Mouse (Mus musculus) heart, embryonic 13.5 days (tissue): ENCODE results near the gene Sox12. TPM values are rescaled to one million over a fixed set of nuclear protein-coding genes. Genes with fewer than 3 reads are reported as not detected.

ENCODE experiments used
- ATAC-seq: fragments of 200-750 bp; cut with Nextera tagmentation; 2 replicates; pipeline ENCODE4 v1.8.0; 2017; ENCODE audit warnings: moderate TSS enrichment; ENCODE audit not compliant: insufficient number of reproducible peaks, low FRiP score, low TSS enrichment; ENCODE audit errors: extremely low read depth
- H3K27ac ChIP-seq: fragments of 300-500 bp; sonication (generic); replicated peaks from 2 replicates; pipeline ENCODE4 v1.5.1; 2015; ENCODE audit warnings: moderate library complexity, mild to moderate bottlenecking, inconsistent platforms
- H3K27me3 ChIP-seq: fragments of 300-500 bp; sonication (generic); replicated peaks from 2 replicates; pipeline ENCODE4 v1.6.1; 2015; ENCODE audit warnings: mild to moderate bottlenecking, inconsistent platforms
- H3K36me3 ChIP-seq: fragments of 300-500 bp; sonication (generic); 2 replicates; pipeline ENCODE4 v1.6.1; 2015; ENCODE audit warnings: mild to moderate bottlenecking, inconsistent platforms
- H3K4me1 ChIP-seq: fragments of 300-500 bp; sonication (generic); 2 replicates; pipeline ENCODE4 v1.6.1; 2015; ENCODE audit warnings: inconsistent platforms
- H3K4me2 ChIP-seq: fragments of 300-500 bp; sonication (generic); 2 replicates; pipeline ENCODE4 v1.6.1; 2015; ENCODE audit warnings: inconsistent platforms, mild to moderate bottlenecking, moderate library complexity
- H3K4me3 ChIP-seq: fragments of 300-500 bp; sonication (generic); 2 replicates; pipeline ENCODE4 v1.5.1; 2015; ENCODE audit warnings: moderate library complexity, mild to moderate bottlenecking, inconsistent platforms
- H3K9ac ChIP-seq: fragments of 300-500 bp; sonication (generic); 2 replicates; pipeline ENCODE4 v1.6.1; 2015; ENCODE audit warnings: inconsistent platforms, mild to moderate bottlenecking, moderate library complexity
- H3K9me3 ChIP-seq: fragments of 300-500 bp; sonication (generic); 2 replicates; pipeline ENCODE4 v1.6.1; 2016; ENCODE audit warnings: inconsistent platforms
- WGBS: fragments of 180-500 bp; shearing (Covaris S2); methylation state at CpG from one replicate; pipeline ENCODE4 v1.1.7; 2015; ENCODE audit warnings: mixed read lengths; 5-methylcytosine and 5-hydroxymethylcytosine counted together
- polyA plus RNA-seq: library from polyadenylated mRNA; unstranded; fragments of >200 nt; fragmentation: Nextera tagmentation; extraction: Ambion mirVana; gene quantifications from 2 replicates; pipeline ENCODE4 v1.2.1, GENCODE M21; 2015

Sox12 gene
- polyA plus RNA-seq, 1 experiment from 2014 or later = 8.2 TPM

GRCm38 (mm10) chr2:152399122-152399542, 1.3 kb upstream of the Sox12 start:
- Histone ChIP-seq H3K27ac (peak overlapping the region; percentile 99), H3K4me3 (peak overlapping the region; percentile 89), H3K36me3 (peaks cover 11% of the 10 kb centered on the region), H3K27me3 (no peaks in the 10 kb centered on the region), H3K9me3 (no peaks in the 10 kb centered on the region), H3K4me1 (peaks cover 33% of the 10 kb centered on the region), H3K4me2 (peak overlapping the region; percentile 90), H3K9ac (peak overlapping the region; percentile 84)
- under 1% methylated on average over 13 of the region's 13 CpGs for WGBS
- no peak for ATAC-seq

GRCm38 (mm10) chr2:152398691-152399090, 828 bp upstream of the Sox12 start:
- H3K4me2 ChIP-seq = peak overlapping the region; percentile 90

GRCm38 (mm10) chr2:152397004-152397589, 766 bp downstream of the Sox12 start:
- H3K4me1 ChIP-seq = peaks cover 45% of the 10 kb centered on the region
- no peaks in the 10 kb centered on the region for H3K9me3 ChIP-seq
- no peak for ATAC-seq

More at GRCm38 (mm10) chr2:152398691-152399090, 828 bp upstream of the Sox12 start:
- Histone ChIP-seq H3K36me3 (peaks cover 16% of the 10 kb centered on the region), H3K9ac (peak overlapping the region; percentile 97), H3K9me3 (no peaks in the 10 kb centered on the region), H3K27me3 (no peaks in the 10 kb centered on the region), H3K4me1 (peaks cover 37% of the 10 kb centered on the region), H3K27ac (peak overlapping the region; percentile 99), H3K4me3 (peak overlapping the region; percentile 89)
- peak; percentile 81 for ATAC-seq
- WGBS = under 1% methylated on average over 38 of the region's 38 CpGs

GRCm38 (mm10) chr2:152396110-152397003, 1.5 kb downstream of the Sox12 start:
- WGBS = under 1% methylated on average over 44 of the region's 46 CpGs

More at GRCm38 (mm10) chr2:152397004-152397589, 766 bp downstream of the Sox12 start:
- Histone ChIP-seq H3K36me3 (peaks cover 19% of the 10 kb centered on the region), H3K4me3 (peak overlapping the region; percentile 89), H3K27me3 (no peaks in the 10 kb centered on the region), H3K27ac (peak overlapping the region; percentile 99), H3K9ac (peak overlapping the region; percentile 97), H3K4me2 (peak overlapping the region; percentile 90)
- under 1% methylated on average over 64 of the region's 77 CpGs for WGBS

DNA sequence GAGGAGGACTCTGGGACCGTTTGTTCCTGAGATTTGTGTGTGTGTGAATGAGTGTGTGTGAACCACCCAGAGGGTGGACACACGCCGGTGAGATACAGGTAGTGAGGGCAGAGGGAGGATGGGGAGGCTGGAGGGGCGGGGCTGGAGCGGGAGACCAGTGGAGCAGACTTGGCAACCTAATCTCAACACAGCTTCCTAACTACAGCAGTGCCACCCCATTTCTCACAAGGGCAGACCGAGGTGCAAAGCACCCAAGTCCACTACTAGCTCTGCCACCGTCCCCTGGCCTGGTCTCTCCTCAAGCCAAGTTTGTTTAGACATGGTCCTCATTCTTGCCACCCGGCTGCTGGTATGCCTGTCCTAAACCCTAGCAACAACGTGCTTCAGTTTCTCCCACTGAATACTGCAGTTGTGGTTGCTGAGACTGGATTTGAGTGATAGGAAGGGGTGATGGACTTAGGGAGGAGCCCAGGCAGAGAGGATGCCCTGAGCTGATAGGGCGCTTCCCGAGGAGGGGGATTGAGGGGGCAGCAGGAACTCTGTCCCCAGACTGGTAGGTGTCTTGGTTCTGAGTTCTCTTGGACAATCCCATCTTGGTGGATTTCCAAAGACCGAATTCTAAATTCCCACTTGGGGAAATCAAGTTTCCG, 2.5 kb downstream of the Sox12 start:
- Histone ChIP-seq H3K27me3 (no peaks in the 10 kb centered on the region), H3K36me3 (peaks cover 19% of the 10 kb centered on the region), H3K4me2 (peak overlapping the region; percentile 90), H3K9me3 (no peaks in the 10 kb centered on the region), H3K4me1 (peaks cover 45% of the 10 kb centered on the region), H3K4me3 (peak overlapping the region; percentile 89), H3K27ac (peak overlapping the region; percentile 99), H3K9ac (peak overlapping the region; percentile 97)
- WGBS = 11% methylated on average over 13 of the region's 13 CpGs
- ATAC-seq = no peak

More at GRCm38 (mm10) chr2:152396110-152397003, 1.5 kb downstream of the Sox12 start:
- Histone ChIP-seq H3K4me2 (peak overlapping the region; percentile 90), H3K27me3 (no peaks in the 10 kb centered on the region), H3K4me1 (peaks cover 45% of the 10 kb centered on the region), H3K4me3 (peak overlapping the region; percentile 89), H3K9me3 (no peaks in the 10 kb centered on the region), H3K36me3 (peaks cover 19% of the 10 kb centered on the region), H3K27ac (peak overlapping the region; percentile 99), H3K9ac (peak overlapping the region; percentile 97)
- ATAC-seq = peak; percentile 56

DNA sequence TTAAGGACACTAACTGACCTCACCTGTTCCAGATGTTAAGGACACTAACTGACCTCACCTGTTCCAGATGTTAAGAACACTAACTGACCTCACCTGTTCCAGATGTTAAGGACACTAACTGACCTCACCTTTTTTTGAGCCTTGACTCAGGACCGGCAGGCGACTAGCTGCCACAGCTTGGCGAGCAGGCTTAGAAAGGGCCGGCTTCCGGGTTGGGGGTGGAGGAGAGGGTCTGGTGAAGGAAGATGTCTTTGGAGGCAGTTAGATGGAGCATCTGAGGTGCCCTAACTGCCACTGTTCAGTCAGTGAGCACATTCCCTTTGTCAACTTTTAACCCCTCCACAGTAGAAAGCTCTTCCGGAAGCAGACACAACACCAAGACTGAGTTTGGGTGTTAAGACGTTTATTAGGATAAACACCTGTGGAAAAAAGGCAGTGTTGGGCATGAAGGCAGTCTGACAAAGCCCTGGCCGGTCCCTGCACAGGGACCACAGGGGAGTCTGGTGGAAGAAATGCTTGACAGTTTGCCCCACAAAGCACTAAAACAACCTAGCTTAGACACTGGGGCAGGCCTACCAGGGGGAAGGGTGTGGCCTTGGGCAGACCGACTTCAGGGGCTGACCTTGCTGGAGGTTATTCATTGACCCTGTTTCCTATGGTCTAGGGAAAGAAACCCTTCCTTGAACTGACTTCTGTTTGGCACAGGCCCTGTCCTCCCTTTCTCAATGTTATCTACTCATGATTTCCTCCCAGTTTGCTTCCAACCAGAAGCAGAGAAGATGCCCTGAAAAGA, 4.4 kb downstream of the Sox12 start:
- H3K4me3 ChIP-seq = peak overlapping the region; percentile 89; the same call in 1 of the 2 replicates
- WGBS = 46% methylated on average over 9 of the region's 9 CpGs
- H3K36me3 ChIP-seq = peaks cover 19% of the 10 kb centered on the region
- H3K9me3 ChIP-seq = no peaks in the 10 kb centered on the region
- H3K4me2 ChIP-seq = peak overlapping the region; percentile 90
- H3K27ac ChIP-seq = peak overlapping the region; percentile 62
- no peak for ATAC-seq
- peak overlapping the region; percentile 97 for H3K9ac ChIP-seq
- H3K27me3 ChIP-seq = no peaks in the 10 kb centered on the region
- H3K4me1 ChIP-seq = peaks cover 31% of the 10 kb centered on the region

DNA sequence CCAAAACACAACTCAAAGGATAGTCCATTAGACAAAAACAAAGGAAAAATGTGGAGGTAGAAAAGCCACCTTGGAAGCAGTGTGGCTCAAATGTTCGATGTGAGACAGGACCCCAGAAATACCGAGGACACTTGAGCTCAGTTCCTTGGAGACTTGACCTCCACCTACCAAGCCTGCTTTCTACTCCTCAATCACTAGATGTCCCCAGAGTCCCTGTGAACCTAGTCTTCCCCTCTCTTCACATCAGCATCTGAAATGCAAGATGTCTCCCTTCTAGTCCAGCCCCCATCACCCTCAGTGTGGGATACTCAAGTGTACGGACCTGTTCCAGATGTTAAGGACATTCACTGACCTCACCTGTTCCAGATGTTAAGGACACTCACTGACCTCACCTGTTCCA, 5.1 kb downstream of the Sox12 start:
- ATAC-seq = no peak
- no peaks in the 10 kb centered on the region for H3K27me3 ChIP-seq
- H3K27ac ChIP-seq = no peak overlapping the region
- no peak overlapping the region for H3K4me3 ChIP-seq
- H3K9ac ChIP-seq = no peak overlapping the region
- no peaks in the 10 kb centered on the region for H3K9me3 ChIP-seq
- peaks cover 31% of the 10 kb centered on the region for H3K4me1 ChIP-seq
- peaks cover 19% of the 10 kb centered on the region for H3K36me3 ChIP-seq
- no peak overlapping the region for H3K4me2 ChIP-seq
- WGBS = 20% methylated on average over 3 of the region's 3 CpGs

DNA sequence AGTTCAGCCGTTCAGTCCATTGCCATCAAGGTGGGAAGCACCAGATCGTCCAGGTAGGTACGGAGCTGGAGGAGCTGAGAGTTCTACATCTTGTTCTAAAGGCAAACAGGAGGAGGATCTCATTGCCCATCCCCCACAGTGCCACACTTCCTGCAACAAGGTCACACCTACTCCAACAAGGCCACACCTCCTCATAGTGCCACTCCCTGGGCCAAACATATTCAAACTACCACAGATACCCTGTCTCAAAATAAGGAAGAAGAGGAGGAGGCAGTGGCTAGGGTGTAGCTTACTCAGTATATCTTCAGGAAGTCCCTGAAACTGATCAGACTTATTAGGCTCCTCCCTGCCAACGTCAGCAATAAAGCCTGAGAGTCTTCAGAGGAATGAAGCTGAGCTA, 13.7 kb downstream of the Sox12 start:
- WGBS = 72% methylated on average over 4 of the region's 4 CpGs

GRCm38 (mm10) chr2:152376345-152376741, 21.5 kb downstream of the Sox12 start, which contains the start of gene Nrsn2:
Nrsn2 (minus strand) TSS chr2:152376638.
- Histone ChIP-seq H3K4me1 (peaks cover 18% of the 10 kb centered on the region), H3K9me3 (no peaks in the 10 kb centered on the region), H3K9ac (peak within 1 kb of the TSS; percentile 48), H3K4me3 (peak within 1 kb of the TSS; percentile 32), H3K27ac (no peak within 1 kb of the TSS), H3K36me3 (no peaks in the 10 kb centered on the region), H3K4me2 (peak within 1 kb of the TSS; percentile 59), H3K27me3 (peaks cover 35% of the 10 kb centered on the region)
- no peak for ATAC-seq
- 1% methylated on average over 16 of the region's 16 CpGs for WGBS

More for the DNA sequence above, 13.7 kb downstream of the Sox12 start:
- H3K4me1 ChIP-seq = no peaks in the 10 kb centered on the region
- H3K4me3 ChIP-seq = no peak overlapping the region
- H3K9me3 ChIP-seq = no peaks in the 10 kb centered on the region
- H3K36me3 ChIP-seq = no peaks in the 10 kb centered on the region
- no peak overlapping the region for H3K27ac ChIP-seq
- H3K9ac ChIP-seq = no peak overlapping the region
- ATAC-seq = no peak
- no peaks in the 10 kb centered on the region for H3K27me3 ChIP-seq
- no peak overlapping the region for H3K4me2 ChIP-seq

DNA sequence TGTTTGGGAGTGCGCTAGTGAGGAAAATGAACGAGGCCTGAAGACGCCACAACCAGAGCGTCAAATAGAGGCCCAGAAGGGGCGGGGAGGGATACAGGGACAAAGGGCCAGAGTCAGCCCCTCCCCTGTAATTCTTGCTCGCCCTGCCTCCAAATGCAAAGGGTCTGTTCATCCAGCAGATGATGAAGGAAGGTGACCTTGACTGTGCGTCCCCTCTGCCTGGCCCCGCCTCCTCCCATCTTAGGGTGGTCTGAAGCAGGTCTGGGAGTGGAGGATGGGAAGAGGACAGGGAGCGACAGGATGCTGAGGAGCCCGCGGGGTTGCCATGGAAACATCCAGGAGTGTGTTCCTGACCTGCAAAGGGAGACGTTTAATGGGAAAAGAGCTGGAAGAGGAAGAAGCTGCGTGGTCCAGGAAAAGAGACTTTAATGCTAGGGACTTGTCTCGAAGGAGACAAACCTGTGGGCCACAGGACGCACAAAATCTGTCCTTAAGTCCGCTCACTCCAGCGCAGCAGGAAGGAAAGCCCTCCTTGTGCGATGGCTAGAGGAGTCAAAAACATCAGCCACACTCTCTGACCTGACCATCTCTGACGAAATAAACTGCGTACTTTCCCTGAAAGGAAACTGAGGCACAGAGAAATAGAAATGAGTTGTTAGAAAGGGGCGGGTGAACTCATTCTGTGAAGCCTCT, 22.1 kb downstream of the Sox12 start:
- 6% methylated on average over 21 of the region's 21 CpGs for WGBS
- H3K4me1 ChIP-seq = peaks cover 18% of the 10 kb centered on the region
- no peaks in the 10 kb centered on the region for H3K9me3 ChIP-seq
- peak overlapping the region; percentile 59 for H3K4me2 ChIP-seq
- peaks cover 37% of the 10 kb centered on the region for H3K27me3 ChIP-seq
- peak overlapping the region; percentile 32 for H3K4me3 ChIP-seq
- no peaks in the 10 kb centered on the region for H3K36me3 ChIP-seq
- peak overlapping the region; percentile 48 for H3K9ac ChIP-seq
- no peak for ATAC-seq
- H3K27ac ChIP-seq = no peak overlapping the region
